Mouse (Mus musculus): ENCODE results near the gene Fam104a.

- TF ChIP-seq CTCF (IDR thresholded peaks at IDR 0.05; ENCODE audit: control insufficient read depth, insufficient read depth, insufficient replicate concordance, low read depth, low read length) (no peak), POLR2A (IDR thresholded peaks at IDR 0.05; ENCODE audit: control insufficient read depth, low read depth, low read length) (no peak)
Measured at GRCm38 (mm10) chr11:113726994-113727888, 43.3 kb upstream of the Fam104a start.

All from testis, adult 2 months (tissue).